Comparison of ENCODE assay signal across 15 mouse cellular contexts in the genomic region with DNA sequence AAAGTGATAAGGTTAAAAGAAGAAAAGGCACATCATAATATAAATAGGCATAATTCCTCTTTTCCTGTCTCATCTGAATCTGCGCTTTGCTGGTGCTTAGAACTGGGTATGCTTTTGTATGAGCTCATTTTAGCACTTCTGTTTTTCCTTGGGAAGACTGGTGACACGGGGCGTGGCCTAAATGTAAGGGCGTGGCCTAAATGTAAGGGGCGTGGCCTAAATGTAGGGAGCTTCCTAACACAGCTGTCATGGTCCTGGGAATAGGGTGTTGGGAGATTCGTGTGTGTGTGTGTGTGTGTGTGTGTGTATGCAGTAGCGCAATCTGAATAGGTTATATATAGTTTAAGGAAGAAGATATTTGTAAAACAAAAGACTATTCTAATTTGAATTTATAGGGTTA.
"Had no signal": no experiment of that assay in that cellular context is flagged by ENCODE, and none has a peak within 500 bp of the region (broad histone marks: within the 10 kb centered on the region; RNA-seq: fewer than 3 reads in every experiment).

No protein-coding gene starts in this region.

- DNase-seq: gastrocnemius, adult 2 months; gastrocnemius, postnatal 10 days; gastrocnemius, postnatal 36 days; heart, adult 11 months; heart, adult 2 months; heart, postnatal 14 days; heart, postnatal 36 days; kidney, adult 11 months; kidney, adult 2 months; kidney, adult 9 months; kidney, postnatal 14 days; kidney, postnatal 36 days; layer of hippocampus, adult 9-11 months; layer of hippocampus, postnatal 36 days; left cerebral cortex, postnatal 4 days had no signal
